Mouse (Mus musculus) thymus, postnatal 25 days (tissue): ENCODE measurements at regions not wholly inside any gene's neighbourhood (a gene's known extent, or its start where the extent isn't known, plus 50 kb on each side); places are given as distances from the start of the nearest gene placed in this dataset.

ENCODE experiments used
- DNase-seq: peaks from one replicate; pipeline ENCODE4 v3.0.0; 2022

DNA sequence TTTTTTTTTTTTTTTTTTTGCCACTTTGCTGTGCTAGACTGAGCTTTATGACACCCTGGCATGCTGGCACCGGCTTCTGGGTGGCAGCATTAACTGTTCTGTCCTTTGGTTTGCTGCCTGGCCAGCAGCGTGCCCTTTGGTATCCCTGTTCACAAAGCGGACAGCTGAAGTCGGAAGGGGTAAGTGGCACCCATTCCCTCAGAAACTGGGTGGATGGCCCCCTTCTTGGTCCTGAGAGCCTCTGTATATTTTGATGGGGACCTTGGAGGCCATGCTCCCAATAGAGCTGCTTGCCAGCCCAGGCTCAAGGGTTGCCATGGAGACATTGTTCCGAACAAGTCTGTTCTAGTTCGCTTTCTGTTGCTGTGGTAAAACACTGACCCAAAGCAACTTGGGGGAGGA lies 143.9 kb upstream of the Tle3 start:
- no peak for DNase-seq

DNA sequence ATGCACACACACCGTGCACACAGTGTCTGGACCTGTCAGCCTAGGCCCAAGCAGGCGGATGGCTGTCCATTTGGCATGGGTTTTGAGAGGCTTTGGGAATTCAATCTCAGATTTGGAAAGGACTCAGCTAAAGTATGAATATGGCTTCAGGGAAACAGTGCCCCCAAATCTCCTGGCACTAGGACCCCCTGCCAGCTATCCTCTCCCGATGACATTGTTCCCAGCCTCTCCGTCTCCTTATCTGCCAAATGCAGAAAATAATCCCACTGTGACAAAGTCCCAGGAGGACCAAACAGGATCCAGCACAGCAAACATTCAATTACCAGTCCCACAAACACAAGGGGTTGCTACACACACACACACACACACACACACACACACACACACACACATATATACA lies 141.9 kb upstream of the Tle3 start:
- DNase-seq: no peak

DNA sequence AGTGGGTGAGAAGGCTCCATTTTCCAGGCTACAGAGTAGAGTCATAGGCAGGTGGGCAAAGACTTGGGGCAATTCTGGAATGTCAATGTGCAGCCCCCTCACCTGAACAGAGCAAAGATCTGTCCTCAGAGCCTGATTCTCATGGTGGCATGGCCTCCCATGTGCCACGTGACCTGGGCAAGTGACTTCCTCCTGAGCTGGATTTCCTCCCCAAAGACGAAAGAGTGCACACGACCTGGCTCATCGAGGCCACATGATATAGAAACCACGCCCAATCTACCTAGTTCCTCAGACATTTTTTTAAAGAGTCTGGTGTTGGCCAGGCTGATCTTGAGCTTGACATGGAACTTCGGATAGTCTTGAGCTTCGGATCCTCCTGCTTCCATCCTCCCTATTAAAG lies 139.5 kb upstream of the Tle3 start:
- peak; percentile 23 for DNase-seq

DNA sequence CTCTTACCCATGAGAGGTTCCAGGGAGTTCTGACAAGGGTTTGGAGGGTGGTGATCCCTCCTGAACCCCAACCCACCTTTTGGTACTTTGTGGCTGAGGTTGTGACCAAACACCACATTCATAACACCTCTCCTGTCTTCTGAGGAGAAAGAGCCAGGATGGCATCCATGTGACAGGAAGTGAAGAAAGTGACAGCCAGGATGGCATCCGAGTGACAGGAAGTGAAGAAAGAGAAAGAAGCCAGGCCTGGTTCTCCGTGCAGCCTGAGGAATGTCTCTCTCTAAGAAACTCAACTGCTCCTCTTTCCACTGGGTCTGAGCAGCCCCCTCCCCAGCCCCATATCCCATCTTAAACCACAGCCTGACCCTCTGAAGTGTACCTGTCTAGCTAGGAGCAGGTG lies 138.9 kb upstream of the Tle3 start:
- DNase-seq: peak; percentile 28

DNA sequence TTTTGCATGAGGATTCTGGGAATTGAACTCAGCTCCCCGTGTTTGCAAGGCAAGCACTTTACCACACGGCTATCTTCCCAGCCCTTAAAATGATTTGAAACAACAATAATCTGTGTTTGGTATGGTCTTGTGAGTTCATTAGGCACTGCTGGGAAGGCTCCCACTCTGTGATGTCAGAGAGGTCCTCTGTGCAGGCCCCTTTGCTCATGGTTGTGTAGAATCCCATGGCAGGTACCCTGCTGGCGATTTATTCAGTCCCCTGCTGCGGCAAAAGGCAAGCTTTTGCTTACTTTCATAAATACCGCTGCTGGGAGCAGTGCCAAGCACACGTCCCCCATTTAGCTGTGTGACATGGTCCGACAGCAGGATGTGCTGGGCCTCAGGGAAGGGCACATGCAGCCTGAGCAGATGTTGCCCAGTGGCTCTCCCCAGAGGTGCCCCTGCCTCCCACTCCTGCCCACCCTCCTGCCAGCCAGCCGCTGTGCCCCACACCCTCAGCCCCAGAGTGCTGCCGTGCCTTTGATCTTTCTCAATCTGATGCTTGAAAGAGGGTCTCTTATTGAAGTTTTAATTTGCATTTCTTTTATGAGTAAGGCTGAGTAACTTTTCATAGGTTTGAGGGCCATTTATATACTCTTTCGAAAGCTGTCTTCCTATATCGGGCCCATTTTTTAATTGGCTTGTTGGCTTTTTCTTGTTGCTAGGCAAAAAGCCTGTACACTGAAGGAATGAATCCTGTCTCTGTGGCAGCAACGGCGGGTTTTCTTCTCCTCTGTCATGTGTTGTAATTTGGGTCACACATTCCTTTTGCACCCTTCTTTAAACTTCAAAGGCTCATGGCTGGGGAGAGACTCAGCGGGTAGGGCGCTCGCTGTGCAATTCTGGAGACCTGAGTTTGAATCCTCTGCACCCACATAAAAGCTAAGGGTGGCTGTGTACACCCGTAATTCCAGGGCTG lies 136.2 kb upstream of the Tle3 start:
- peak; percentile 45 for DNase-seq

DNA sequence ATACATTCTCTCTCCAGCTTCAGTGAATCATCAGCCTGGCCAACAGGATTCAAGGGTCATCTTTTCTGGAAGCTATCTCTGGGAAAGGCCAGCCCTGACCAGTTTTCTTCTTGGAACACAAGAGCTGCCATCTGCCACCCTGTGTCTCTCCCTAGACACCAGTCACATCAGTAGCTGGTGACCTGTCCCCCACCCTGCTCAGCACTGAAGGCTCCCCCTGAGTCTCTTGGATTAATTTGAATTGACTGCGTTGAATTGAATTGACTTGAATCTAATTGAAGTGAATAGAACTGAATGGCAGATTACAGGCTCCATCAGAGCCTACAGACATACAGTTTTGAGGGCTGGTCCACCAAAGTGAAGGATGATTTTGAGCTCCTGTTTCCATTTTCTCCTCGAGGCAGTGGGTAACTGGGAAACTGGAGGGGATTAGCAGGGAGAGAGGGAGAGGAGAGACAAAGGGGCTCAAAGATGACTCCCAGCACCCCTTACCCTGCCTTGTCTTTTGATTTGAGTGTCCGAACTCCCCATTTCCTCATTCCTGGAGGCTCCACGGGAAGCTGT lies 133.4 kb upstream of the Tle3 start:
- no peak for DNase-seq

DNA sequence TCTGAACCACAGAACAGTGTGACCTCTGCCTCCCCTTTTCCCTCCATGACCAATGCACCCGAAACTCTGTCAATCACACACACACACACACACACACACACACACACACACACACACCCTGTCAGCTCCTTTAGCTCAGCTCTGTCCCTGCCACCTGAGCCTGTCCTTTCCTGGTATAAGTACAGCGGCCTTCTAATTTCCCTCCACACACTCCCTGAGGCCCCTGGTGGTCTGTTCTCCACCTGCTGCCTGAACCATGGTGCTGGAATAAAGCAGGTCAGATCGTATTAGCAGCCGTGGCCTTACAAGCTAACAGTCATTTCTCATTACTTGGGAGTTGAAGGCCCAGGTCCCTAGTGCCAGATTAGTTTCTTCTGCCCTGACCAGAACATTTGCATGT lies 132.8 kb upstream of the Tle3 start:
- DNase-seq: no peak

DNA sequence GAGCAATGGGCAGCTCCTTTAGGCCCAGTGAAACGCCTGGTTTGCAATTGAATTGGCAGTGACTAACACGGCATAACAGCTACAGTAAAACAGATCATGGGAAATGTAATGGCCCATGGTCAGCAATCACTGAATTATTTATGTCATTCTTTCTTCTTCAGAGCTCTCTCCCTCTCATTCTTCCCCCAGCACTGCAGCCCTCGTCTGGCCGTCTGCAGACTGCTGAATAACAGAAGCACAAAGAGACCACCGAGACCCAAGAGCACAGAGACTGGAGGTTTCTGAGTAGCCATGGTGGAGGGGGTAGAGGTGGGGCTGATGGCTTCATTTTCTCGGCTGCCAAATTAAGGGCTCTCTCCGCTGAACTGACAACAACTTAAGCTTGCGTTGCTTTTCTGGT lies 130.7 kb upstream of the Tle3 start:
- DNase-seq: no peak

DNA sequence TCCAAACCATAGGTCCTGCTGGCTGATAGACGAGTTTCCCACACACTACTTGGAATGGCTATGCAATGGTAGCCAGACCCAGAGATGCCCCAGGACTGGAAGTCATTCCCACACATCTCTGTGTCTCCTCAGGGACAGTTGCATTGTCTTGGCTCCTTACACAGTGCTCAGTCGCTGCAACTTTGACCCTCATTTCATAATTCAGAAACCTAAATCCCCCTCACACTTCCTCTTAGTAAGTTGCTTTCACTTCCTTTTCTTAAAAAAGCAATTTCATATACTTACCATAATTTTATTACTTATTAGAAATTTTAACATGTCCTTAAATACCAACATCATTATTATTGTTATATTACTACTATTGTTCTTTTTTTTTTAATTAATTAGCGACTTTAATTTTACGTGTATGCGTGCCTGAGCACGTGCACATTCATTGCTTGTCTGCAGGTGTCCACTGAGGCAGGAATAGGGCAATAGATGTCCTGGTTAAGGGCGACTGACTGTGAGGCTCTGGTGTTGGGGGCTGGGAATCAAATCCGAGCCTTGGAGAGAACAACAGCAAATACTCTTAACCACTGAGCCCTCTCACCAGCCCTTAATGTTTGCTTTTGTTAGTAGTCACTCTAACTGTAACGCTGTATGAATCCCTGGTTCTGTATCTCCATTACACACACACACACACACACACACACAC lies 129.9 kb upstream of the Tle3 start:
- no peak for DNase-seq

DNA sequence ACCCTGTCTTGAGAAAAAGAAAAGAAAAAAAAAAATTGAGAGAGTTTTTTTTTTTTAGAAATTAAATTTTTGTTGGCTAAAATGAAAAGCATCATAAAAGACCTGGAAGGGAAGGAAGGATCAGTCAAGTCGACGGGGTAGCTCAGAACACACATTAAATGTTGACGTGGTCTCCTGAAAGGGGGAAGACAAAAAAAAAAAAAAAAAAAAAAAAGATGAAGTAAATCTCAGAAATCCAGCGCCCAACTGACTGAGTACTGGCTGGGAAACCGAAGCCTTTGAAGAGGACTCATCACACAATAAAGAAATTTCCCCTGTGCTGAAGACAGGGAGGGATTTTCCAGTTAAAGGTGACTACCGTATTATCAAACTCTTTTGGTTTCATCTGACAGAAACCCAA lies 128.9 kb upstream of the Tle3 start:
- DNase-seq: no peak

DNA sequence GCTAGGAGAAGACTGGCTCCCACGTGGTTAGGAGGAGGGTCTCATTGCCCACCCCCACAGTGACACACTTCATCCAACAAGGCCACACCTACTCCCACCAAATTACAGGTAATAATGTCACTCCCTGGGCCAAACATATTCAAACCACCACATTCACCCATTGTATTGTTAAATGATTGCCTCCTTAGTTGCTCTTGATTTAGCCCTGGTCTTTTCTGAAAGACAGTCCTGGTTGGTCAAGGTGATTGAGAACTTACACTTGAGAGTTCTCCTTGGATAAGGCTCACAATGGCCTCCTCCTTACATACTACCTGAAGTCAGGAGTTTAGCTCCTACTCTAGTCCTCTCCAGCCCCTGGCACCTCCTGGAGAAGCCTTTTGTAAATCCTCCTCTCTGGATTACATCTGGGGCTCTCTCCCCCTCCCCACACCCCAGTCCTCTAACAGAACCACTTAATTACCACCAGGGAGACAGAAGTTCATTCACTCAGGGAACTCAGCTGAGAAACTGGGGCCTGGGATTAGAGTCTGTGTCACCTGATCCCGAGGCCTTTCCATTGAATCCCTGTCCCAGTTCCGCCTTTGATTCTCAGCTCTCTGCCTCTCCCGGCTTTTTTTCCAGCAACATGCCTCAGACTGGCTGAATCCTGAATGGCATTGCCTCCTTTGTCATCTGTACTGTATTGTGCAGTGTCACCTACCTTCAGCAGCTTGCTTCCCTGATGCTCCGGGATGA lies 122.3 kb upstream of the Tle3 start:
- no peak for DNase-seq

DNA sequence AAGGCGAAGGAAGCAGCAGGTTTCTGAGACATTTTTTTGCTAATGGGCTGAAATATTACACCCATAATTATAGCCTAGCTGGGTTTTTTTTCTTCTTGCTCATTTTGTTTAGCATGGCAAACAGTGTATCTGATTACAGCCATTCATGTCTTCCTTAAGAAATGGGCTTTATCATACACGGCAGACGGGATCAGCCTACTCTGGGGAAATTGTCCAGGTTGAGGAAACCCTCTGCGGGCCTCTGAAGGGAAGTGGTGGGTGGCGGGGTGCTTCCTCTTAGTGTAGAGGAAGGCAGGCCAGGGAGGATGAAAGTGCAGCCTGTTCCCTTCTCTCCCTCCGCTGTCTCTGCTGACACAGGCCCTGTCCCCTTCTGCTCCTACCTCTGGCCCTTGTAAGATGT lies 120.6 kb upstream of the Tle3 start:
- DNase-seq: peak; percentile 68

DNA sequence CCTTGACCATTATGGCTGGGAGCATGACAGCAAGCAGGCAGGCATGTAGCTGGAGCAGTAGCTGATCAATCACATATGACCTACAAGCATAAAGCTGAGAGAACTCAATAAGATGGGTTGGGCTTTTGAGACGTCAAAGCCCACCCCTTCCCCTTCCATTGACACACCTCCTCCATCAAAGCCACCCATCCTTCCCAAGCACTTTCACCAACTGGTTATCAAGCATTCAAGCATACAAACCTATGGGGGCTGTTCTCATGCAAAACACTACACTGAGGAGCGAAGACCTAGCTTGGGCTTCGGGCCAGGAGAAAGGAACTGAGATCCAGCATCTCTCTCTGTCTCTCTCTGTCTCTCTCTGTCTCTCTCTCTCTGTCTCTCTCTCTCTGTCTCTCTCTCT lies 118.4 kb upstream of the Tle3 start:
- DNase-seq: no peak

DNA sequence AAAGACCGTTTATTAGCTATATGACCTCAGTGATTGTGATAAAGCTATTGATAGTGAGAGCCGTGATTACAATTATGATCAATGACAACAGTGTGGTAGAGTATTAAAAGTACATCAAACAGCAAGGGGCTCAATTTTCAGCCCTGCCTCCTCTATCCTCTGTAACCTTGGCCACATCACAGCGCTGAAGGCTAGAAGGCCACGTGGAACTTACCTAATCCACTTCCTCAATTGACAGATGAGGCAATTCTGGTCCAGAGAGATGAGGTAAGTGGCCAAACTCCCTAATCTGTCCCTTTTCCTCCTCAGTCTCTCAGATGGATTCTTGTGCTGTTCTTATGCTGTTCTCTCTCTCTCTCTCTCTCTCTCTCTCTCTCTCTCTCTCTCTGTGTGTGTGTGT lies 114.7 kb upstream of the Tle3 start:
- DNase-seq: no peak

DNA sequence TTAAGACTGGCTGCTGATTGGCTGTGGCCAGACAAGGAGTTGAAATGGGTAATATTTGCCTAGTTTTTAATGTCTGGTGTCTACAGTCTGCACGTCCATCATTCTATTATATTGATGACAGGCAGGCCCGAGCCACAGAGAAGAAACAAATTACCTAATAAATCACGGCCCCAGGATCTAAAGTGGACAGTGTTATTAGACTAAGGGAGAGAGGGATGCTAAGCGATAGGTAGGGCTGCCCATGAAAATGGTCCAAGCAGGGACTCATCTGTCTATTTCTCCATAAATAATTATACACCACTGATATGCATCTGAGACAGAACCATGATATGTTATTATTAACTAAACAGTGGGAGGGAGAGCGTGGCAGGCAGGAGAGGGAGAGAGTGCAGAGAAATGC lies 114.1 kb upstream of the Tle3 start:
- DNase-seq: no peak

DNA sequence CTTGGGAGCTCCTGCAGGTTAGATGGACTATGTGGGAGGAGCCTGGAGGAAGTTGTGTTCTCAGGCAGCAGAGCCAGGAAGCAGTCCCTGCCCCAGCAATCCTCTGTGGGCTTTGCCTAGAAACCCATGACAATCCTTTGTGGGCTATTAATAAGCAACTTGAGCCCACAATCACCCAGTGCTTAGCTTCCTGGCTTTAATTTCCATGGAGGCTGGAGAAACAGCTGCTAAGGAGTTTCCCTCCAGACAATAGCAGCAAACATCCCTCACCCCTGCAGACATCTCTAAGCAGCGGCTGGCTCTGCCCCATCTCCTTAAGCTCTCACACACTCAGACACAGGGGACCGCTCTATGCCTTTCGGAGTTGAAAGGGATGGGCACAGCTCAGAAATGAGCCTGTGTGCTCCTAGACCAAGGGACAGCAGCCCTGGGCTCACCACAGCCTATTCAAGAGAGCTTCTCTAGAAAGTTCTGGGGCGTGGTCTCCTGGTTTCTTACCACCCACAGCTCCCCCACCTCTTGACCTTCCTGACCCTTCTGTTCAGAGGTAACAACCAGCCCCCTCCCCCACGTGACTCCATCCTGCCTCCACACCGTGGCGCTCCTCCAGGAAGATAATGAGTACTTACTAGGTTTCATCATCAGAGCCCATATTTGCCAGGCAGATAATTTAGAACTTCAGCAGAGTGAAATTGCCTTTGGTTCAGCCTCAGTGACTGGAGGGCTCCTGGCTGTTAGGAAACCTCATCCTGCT lies 112.6 kb upstream of the Tle3 start:
- DNase-seq: no peak

DNA sequence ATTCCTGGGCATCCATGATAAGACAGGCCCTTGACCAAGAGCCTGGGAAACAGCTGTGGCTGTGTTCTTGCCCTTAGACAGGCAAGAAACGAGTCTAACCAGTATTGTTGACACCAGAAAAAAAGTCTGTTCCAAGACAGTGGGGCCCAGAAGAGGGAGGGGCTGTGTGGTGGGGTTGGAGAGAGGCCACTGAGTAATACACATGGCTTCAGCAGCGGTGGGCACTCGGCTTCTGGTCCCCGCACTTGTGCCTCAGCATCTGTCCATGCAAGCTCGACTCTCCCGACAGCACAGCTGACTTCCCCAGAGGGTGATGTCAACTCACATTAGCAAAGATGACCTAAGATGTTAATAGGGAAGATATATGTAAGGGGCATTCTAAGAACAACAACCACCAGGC lies 110.9 kb upstream of the Tle3 start:
- no peak for DNase-seq

DNA sequence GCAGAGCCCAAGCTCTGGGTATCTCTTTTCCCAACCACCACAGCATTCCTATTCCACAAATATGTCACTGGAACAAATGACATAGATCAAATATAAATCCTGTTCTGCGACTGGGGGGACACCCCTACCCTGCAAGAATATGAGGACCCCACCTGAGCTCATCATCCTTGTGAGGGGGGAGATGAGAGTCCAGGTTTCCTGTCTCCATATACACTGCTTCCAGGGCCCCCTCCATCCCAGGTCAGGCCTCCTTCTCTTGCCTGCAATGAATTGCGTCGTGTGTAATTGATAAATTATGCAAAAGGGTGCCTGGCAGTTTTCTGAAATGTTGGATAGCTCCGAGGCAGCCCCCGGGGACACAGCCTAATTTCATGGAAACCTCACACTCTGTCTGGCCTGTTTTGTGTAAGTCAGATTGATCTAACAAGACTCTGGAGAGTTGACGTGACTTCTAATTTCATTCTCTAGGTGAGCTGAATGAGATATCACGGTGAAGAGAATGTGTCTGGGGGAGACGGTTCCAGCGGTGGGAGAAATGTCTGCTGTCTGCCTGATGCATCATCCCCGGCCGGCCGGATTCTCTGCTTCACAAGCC lies 110.3 kb upstream of the Tle3 start:
- DNase-seq: no peak

DNA sequence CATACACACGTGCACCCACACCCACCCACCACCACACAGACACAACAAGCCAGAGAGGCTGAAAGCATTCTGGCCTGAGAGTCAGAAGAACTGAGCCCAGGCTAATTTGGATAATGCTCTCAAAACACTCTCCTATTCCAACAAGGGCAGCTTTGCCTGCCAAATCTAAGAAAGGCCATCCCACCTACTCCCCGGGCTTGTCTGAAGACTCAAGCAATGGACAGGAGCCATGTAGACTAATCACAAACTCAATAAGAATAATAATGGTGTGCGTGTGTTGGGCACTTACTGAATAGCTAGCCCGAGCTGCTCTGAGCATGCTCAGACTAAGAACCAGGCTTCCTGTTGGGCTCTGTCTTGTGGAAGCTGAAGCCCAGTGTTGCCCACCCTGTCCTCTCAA lies 108.8 kb upstream of the Tle3 start:
- no peak for DNase-seq

DNA sequence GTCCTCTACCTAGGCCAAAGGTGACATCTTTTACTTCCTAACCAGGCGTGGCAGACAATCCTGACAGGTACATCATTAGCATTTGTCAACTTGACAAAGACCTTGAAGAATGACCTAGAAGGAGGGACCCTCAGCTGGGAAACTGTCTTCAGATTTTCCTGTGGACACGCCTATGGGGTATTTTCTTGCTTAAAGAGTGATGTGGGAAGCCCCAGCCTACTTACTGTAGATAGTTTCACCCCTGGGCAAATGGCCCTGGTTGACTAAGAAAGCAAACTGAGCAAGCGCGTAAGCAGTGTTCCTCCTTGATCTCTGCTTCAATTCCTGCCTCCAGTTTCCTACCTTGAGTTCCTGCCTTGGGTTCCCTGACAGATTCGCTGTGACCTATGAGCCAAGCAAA lies 106.7 kb upstream of the Tle3 start:
- no peak for DNase-seq

DNA sequence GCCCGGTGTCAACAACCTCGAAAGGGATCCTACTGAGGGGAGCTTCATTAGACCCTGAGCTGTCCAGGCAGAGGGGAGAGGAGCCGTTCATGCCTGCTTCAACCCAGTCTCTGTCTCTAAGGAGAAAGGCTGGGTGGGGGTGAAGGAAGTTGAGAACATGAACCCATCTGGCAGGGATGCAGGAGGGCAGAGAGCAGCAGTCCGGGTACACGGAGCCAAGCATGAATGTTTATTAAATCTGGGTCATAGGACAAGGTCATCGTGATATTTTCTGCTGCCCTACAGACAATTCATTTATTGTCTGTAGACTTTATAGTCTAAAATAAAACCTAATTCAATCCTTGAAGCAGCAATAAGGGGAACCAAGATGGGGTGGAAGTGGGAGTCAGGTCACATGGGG lies 105.2 kb upstream of the Tle3 start:
- DNase-seq: no peak

DNA sequence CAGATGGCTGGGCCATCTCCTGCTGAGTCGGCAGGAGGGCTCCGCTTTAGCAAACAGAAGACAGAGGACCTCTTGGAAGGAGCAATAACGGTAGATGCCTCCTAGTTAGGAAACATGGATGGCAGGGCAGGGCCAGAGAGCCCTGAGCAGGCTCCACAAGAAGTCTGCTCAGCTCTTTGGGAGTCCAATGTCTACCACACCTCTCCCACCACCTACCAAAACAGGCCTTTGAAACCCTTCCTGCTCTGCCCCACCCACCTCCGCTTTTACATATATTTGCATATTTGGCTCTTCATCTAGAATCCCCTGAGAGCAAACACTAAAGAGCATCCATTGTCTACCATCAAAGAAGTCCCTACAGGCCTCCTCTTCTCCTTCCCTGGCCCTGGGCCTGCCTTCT lies 104.6 kb upstream of the Tle3 start:
- no peak for DNase-seq
